In genomic region chr5:33021622-33022021, GRCm38 (mm10) we compare ENCODE assay signal across 8 mouse cellular contexts. TPM values are rescaled to one million over a fixed set of nuclear protein-coding genes. Genes with fewer than 3 reads are reported as not detected.
DNase-seq lines count a peak whose midpoint lies in the region; ATAC-seq and TF ChIP-seq lines count a peak whose summit lies in the region.

No protein-coding gene starts in this region.

- no peak for ATAC-seq in cerebellum, adult (ENCODE audit: insufficient number of reproducible peaks, low FRiP score, low TSS enrichment)
- ATAC-seq in lung, embryonic 14.5 days (ENCODE audit: insufficient read depth) = no peak
- ATAC-seq in liver, embryonic 11.5 days (replicated peaks; ENCODE audit: low FRiP score) = no peak

- H3K4me3 ChIP-seq in lung, embryonic 14.5 days (ENCODE audit: low read depth, low read length) = no peak overlapping the region
- H3K4me3 ChIP-seq in liver, embryonic 11.5 days (ENCODE audit: low read depth, low read length) = no peak overlapping the region

- H3K9ac ChIP-seq in lung, embryonic 14.5 days = no peak overlapping the region
- H3K9ac ChIP-seq in liver, embryonic 11.5 days (ENCODE audit: low read depth, low read length) = no peak overlapping the region

- WGBS in lung, embryonic 14.5 days = 84% methylated on average over 2 of the region's 2 CpGs
- WGBS in liver, embryonic 11.5 days = 83% methylated on average over 2 of the region's 2 CpGs

- H3K27ac ChIP-seq in lung, embryonic 14.5 days (ENCODE audit: low read depth) = no peak overlapping the region
- H3K27ac ChIP-seq in liver, embryonic 11.5 days (ENCODE audit: low read depth, low read length) = no peak overlapping the region

- peak; percentile 69 for DNase-seq in cerebellum, adult 9-10 months
- DNase-seq in lung, embryonic 14.5 days = no peak
- DNase-seq in lung, postnatal 25 days (ENCODE audit: low spot score) = no peak
- no peak for DNase-seq in liver, embryonic 11.5 days (ENCODE audit: low spot score)
- peak; percentile 15 to 52 for DNase-seq in spleen, postnatal 36 days (ENCODE audit: low spot score in 2 of 2)
- DNase-seq in retina, postnatal 1 day = no peak
- DNase-seq in urinary bladder, postnatal 14 days (ENCODE audit: low spot score) = no peak

- peaks cover 47% of the 10 kb centered on the region for H3K36me3 ChIP-seq in lung, embryonic 14.5 days (ENCODE audit: insufficient read depth)
- H3K36me3 ChIP-seq in liver, embryonic 11.5 days (ENCODE audit: control insufficient read depth, insufficient read depth, low read length) = peaks cover 13% of the 10 kb centered on the region; the same call in 1 of the 2 replicates

- peak; percentile 35; the same call in 1 of the 2 replicates for TF ChIP-seq CTCF in lung, embryonic 14.5 days (IDR thresholded peaks at IDR 0.05; ENCODE audit: low read depth)

- no peaks in the 10 kb centered on the region for H3K9me3 ChIP-seq in lung, embryonic 14.5 days (ENCODE audit: low read depth, low read length)
- no peaks in the 10 kb centered on the region for H3K9me3 ChIP-seq in liver, embryonic 11.5 days (ENCODE audit: control insufficient read depth, low read length)

- H3K4me1 ChIP-seq in lung, embryonic 14.5 days (ENCODE audit: insufficient read depth) = peaks cover 4% of the 10 kb centered on the region; the same call in 1 of the 2 replicates
- H3K4me1 ChIP-seq in liver, embryonic 11.5 days (replicated peaks; ENCODE audit: control insufficient read depth, insufficient read depth, low read length) = peaks cover 26% of the 10 kb centered on the region

- no peak overlapping the region for H3K4me2 ChIP-seq in lung, embryonic 14.5 days
- H3K4me2 ChIP-seq in liver, embryonic 11.5 days = peak overlapping the region; percentile 5; the same call in 1 of the 2 replicates

- no peaks in the 10 kb centered on the region for H3K27me3 ChIP-seq in lung, embryonic 14.5 days (ENCODE audit: insufficient read depth, low read length)
- H3K27me3 ChIP-seq in liver, embryonic 11.5 days (replicated peaks; ENCODE audit: control insufficient read depth, insufficient read depth, low read length) = no peaks in the 10 kb centered on the region

RNA-seq across cellular contexts. Expression of gene Ywhah, which starts 3.0 kb away (rescaled TPM):
- 415 and 431 TPM in 2 replicates for polyA plus RNA-seq in lung, embryonic 14.5 days (2014; fragmentation: Nextera tagmentation; extraction: Ambion mirVana)
- polyA plus RNA-seq in liver, embryonic 11.5 days (2014; fragmentation: Nextera tagmentation; extraction: Ambion mirVana) = 361 and 380 TPM in 2 replicates

Comparison
In these comparisons a context has a peak if more than half of its experiments do, and no peak if none do; other contexts are left out.
1. DNase-seq: peak in cerebellum, adult 9-10 months (single experiment) and spleen, postnatal 36 days (2 of 2); none in lung, embryonic 14.5 days (single experiment), lung, postnatal 25 days (single experiment), liver, embryonic 11.5 days (single experiment), retina, postnatal 1 day (single experiment) and urinary bladder, postnatal 14 days (single experiment).